ENCODE assay signal across 7 mouse cellular contexts in the genomic region with DNA sequence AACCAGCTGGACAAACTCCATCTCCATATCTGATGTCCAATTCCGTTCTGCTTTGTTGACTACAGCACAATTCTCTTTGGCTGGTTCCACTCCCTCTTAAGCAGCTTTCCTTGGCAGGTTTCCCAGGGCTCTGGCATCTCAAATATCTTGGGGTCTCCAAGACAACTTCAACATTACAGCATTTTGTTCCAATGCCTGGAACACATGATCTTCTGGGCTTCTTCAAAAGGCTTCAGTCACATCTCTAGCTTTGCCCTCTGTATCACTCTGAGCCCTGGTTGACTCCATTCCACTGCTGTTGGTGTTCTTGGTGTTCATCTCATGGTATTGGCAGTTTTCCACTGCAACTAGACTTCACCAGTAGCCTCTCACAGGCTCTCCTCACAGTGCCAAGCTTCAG. TPM values are rescaled to one million over a fixed set of nuclear protein-coding genes. Genes with fewer than 3 reads are reported as not detected.
A peak's percentile ranks its signal among the peaks of the same experiment; 100 is the strongest.
DNase-seq lines count a peak whose midpoint lies in the region; TF ChIP-seq lines count a peak whose summit lies in the region.

No protein-coding gene starts in this region.

- no peaks in the 10 kb centered on the region for H3K27me3 ChIP-seq in heart, adult 2 months (ENCODE audit: control insufficient read depth, insufficient read depth, low read length)

- H3K4me3 ChIP-seq in heart, adult 2 months: no peak overlapping the region

- TF ChIP-seq POLR2A in heart, adult 2 months (IDR thresholded peaks at IDR 0.05; ENCODE audit: insufficient read depth, low read depth, low read length): no peak

- peak; percentile 33 for DNase-seq in ovary, adult 18-20 months (ENCODE audit: low spot score)
- DNase-seq in ovary, postnatal 10 days (ENCODE audit: low spot score): no peak
- DNase-seq in heart, adult 2 months: peak in 1 of 2 experiments; percentile 38
- peak; percentile 55 for DNase-seq in kidney, adult 9 months
- peak; percentile 21 for DNase-seq in ovary, postnatal 36 days (ENCODE audit: low spot score)
- DNase-seq in spleen, postnatal 14 days (ENCODE audit: low spot score in 2 of 2): no peak
- no peak for DNase-seq in left cerebral cortex, adult 18-20 months (ENCODE audit: low spot score in 2 of 2)

- intact Hi-C loops in heart, adult 2 months (cut with DNase I): no loop called here

- TF ChIP-seq CTCF in heart, adult 2 months (IDR thresholded peaks at IDR 0.05): no peak

- H3K4me1 ChIP-seq in heart, adult 2 months (ENCODE audit: control insufficient read depth, insufficient read depth, low read length): peaks cover 6% of the 10 kb centered on the region

- TF ChIP-seq EP300 in heart, adult 2 months (IDR thresholded peaks at IDR 0.05; ENCODE audit: insufficient read depth, low read depth, low read length): no peak

- peak overlapping the region; percentile 12 for H3K27ac ChIP-seq in heart, adult 2 months

- no peak overlapping the region for H3K9ac ChIP-seq in heart, adult 2 months (ENCODE audit: low read depth, low read length)

- H3K79me2 ChIP-seq in heart, adult 2 months (replicated peaks; ENCODE audit: control insufficient read depth, insufficient read depth, low read length): peaks cover 2% of the 10 kb centered on the region; the same call in 1 of the 2 replicates

- peaks cover 12% of the 10 kb centered on the region for H3K36me3 ChIP-seq in heart, adult 2 months (ENCODE audit: control insufficient read depth, insufficient read depth, low read length)

- 0% methylated on average over 1 of the region's 1 CpGs for WGBS in heart, adult 2 months

RNA-seq across cellular contexts. Expression of a gene that starts 7.7 kb away (rescaled TPM):
- 10 to 100 TPM; 14.6 to 15.9 TPM for total RNA-seq in heart, adult 2 months (2021)
- polyA plus RNA-seq in heart, adult 2 months (2012; rRNA removed): 11.2 and 16.2 TPM in 2 replicates
- 10 to 100 TPM; 33.5 to 39.2 TPM for total RNA-seq in left cerebral cortex, adult 18-20 months (2021)

Comparison
In these comparisons a context has a peak if more than half of its experiments do, and no peak if none do; other contexts are left out.
1. DNase-seq: peak in ovary, adult 18-20 months (single experiment), kidney, adult 9 months (single experiment) and ovary, postnatal 36 days (single experiment); none in ovary, postnatal 10 days (single experiment), spleen, postnatal 14 days (0 of 2) and left cerebral cortex, adult 18-20 months (0 of 2).